Comparison of ENCODE assay signal across 12 mouse cellular contexts in the genomic region with DNA sequence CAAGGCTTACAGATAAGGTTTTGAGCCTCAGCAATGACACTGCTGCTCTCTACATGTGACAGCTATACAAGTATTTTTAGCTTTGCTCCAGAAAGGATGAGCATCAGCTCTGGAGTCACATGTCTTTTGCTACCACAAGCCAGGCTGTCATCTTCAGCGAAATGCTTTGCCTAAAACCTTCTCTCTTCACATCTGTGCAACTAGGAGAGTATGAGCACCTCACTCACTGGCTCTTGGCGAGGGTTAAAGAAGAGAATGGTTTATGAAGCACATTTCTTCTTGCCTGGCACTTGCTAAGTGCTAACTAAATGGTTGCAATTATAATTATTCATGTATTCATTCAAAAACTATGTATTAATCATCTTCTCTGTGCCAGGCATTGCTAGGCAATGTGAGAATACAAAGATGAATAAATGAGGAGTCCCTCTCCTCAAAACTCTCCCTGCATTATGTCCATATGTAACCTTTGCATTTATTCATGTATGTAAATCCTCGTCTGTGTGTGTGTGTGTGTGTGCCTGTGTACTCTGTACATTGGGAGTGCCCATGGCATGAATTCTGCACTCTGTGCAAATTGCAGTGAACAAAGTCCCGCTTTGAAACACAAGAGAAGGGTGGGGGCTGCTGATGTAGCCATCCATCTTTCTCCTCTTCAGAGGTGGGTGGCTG.
DNase-seq lines count a peak whose midpoint lies in the region; ATAC-seq lines count a peak whose summit lies in the region.
"Had no signal": no experiment of that assay in that cellular context is flagged by ENCODE, and none has a peak within 500 bp of the region (broad histone marks: within the 10 kb centered on the region; RNA-seq: fewer than 3 reads in every experiment).

No protein-coding gene starts in this region.

- ATAC-seq in forebrain, embryonic 14.5 days = peak; percentile 80
- ATAC-seq in forebrain, embryonic 11.5 days (replicated peaks; ENCODE audit: low FRiP score) = no peak
- peak; percentile 54; the same call in 1 of the 2 replicates for ATAC-seq in neural tube, embryonic 14.5 days (ENCODE audit: low read depth)
- ATAC-seq in neural tube, embryonic 15.5 days (ENCODE audit: low FRiP score) = no peak
- ATAC-seq in intestine, embryonic 15.5 days = peak; percentile 75

- peak; percentile 50 for DNase-seq in forebrain, embryonic 14.5 days (ENCODE audit: low spot score)
- no peak for DNase-seq in forebrain, embryonic 11.5 days (ENCODE audit: low spot score)
- no peak for DNase-seq in limb, embryonic 10.5 days (ENCODE audit: low spot score)
- DNase-seq in ovary, postnatal 10 days (ENCODE audit: low spot score) = no peak
- no peak for DNase-seq in embryo, embryonic 9.5 days (ENCODE audit: extremely low spot score)
- DNase-seq: gastrocnemius, postnatal 14 days; kidney, adult 11 months; lung, adult 2 months had no signal

- H3K9me3 ChIP-seq in forebrain, embryonic 14.5 days (replicated peaks; ENCODE audit: control insufficient read depth, low read length) = no peaks in the 10 kb centered on the region
- H3K9me3 ChIP-seq in forebrain, embryonic 11.5 days (ENCODE audit: control insufficient read depth, low read length) = no peaks in the 10 kb centered on the region
- H3K9me3 ChIP-seq in neural tube, embryonic 14.5 days (ENCODE audit: control insufficient read depth, low read length) = no peaks in the 10 kb centered on the region
- no peaks in the 10 kb centered on the region for H3K9me3 ChIP-seq in neural tube, embryonic 15.5 days (replicated peaks)
- H3K9me3 ChIP-seq in intestine, embryonic 15.5 days = no peaks in the 10 kb centered on the region
- H3K9me3 ChIP-seq in limb, embryonic 10.5 days (replicated peaks) = no peaks in the 10 kb centered on the region
- H3K9me3 ChIP-seq: midbrain, embryonic 10.5 days had no signal

- H3K4me2 ChIP-seq in forebrain, embryonic 14.5 days (ENCODE audit: low read length) = no peak overlapping the region
- no peak overlapping the region for H3K4me2 ChIP-seq in forebrain, embryonic 11.5 days (ENCODE audit: low read depth, low read length, severe bottlenecking)
- H3K4me2 ChIP-seq in neural tube, embryonic 14.5 days (ENCODE audit: low read depth, low read length) = no peak overlapping the region
- no peak overlapping the region for H3K4me2 ChIP-seq in neural tube, embryonic 15.5 days
- H3K4me2 ChIP-seq in intestine, embryonic 15.5 days (replicated peaks) = no peak overlapping the region

- no peaks in the 10 kb centered on the region for H3K36me3 ChIP-seq in forebrain, embryonic 14.5 days (ENCODE audit: control insufficient read depth, insufficient read depth, low read length)
- H3K36me3 ChIP-seq in forebrain, embryonic 11.5 days (ENCODE audit: control insufficient read depth, insufficient read depth, low read length) = no peaks in the 10 kb centered on the region
- H3K36me3 ChIP-seq in neural tube, embryonic 14.5 days (ENCODE audit: control insufficient read depth, insufficient read depth, low read length) = no peaks in the 10 kb centered on the region
- no peaks in the 10 kb centered on the region for H3K36me3 ChIP-seq in neural tube, embryonic 15.5 days
- H3K36me3 ChIP-seq in intestine, embryonic 15.5 days = no peaks in the 10 kb centered on the region
- H3K36me3 ChIP-seq in limb, embryonic 10.5 days = no peaks in the 10 kb centered on the region
- H3K36me3 ChIP-seq: midbrain, embryonic 10.5 days had no signal

- H3K4me3 ChIP-seq in forebrain, embryonic 14.5 days (ENCODE audit: low read depth, low read length) = no peak overlapping the region
- H3K4me3 ChIP-seq in forebrain, embryonic 11.5 days (ENCODE audit: low read depth, low read length) = no peak overlapping the region
- no peak overlapping the region for H3K4me3 ChIP-seq in neural tube, embryonic 14.5 days (ENCODE audit: low read depth, low read length)
- no peak overlapping the region for H3K4me3 ChIP-seq in neural tube, embryonic 15.5 days (replicated peaks)
- H3K4me3 ChIP-seq in intestine, embryonic 15.5 days (replicated peaks) = no peak overlapping the region
- H3K4me3 ChIP-seq in limb, embryonic 10.5 days = no peak overlapping the region
- H3K4me3 ChIP-seq: midbrain, embryonic 10.5 days had no signal

- H3K4me1 ChIP-seq in forebrain, embryonic 14.5 days (ENCODE audit: control insufficient read depth, insufficient read depth, low read length) = peaks cover 3% of the 10 kb centered on the region; the same call in 1 of the 2 replicates
- no peaks in the 10 kb centered on the region for H3K4me1 ChIP-seq in forebrain, embryonic 11.5 days (replicated peaks; ENCODE audit: control insufficient read depth, insufficient read depth, low read length)
- no peaks in the 10 kb centered on the region for H3K4me1 ChIP-seq in neural tube, embryonic 14.5 days (ENCODE audit: control insufficient read depth, insufficient read depth, low read length)
- H3K4me1 ChIP-seq in neural tube, embryonic 15.5 days = peaks cover 5% of the 10 kb centered on the region; the same call in 1 of the 2 replicates
- peaks cover 5% of the 10 kb centered on the region; the same call in 1 of the 2 replicates for H3K4me1 ChIP-seq in intestine, embryonic 15.5 days (replicated peaks)
- peaks cover 16% of the 10 kb centered on the region for H3K4me1 ChIP-seq in limb, embryonic 10.5 days
- H3K4me1 ChIP-seq: midbrain, embryonic 10.5 days had no signal

- H3K27me3 ChIP-seq in forebrain, embryonic 14.5 days (replicated peaks; ENCODE audit: control insufficient read depth, insufficient read depth, low read length) = no peaks in the 10 kb centered on the region
- no peaks in the 10 kb centered on the region for H3K27me3 ChIP-seq in forebrain, embryonic 11.5 days (ENCODE audit: control insufficient read depth, insufficient read depth, low read length)
- H3K27me3 ChIP-seq in neural tube, embryonic 14.5 days (ENCODE audit: control insufficient read depth, insufficient read depth, low read length) = no peaks in the 10 kb centered on the region
- no peaks in the 10 kb centered on the region for H3K27me3 ChIP-seq in neural tube, embryonic 15.5 days (replicated peaks)
- H3K27me3 ChIP-seq in intestine, embryonic 15.5 days (replicated peaks) = no peaks in the 10 kb centered on the region
- no peaks in the 10 kb centered on the region for H3K27me3 ChIP-seq in limb, embryonic 10.5 days (ENCODE audit: low read depth, poor library complexity, severe bottlenecking)

- WGBS in forebrain, embryonic 14.5 days = 65% methylated on average over 4 of the region's 4 CpGs
- 73% methylated on average over 4 of the region's 4 CpGs for WGBS in forebrain, embryonic 11.5 days
- WGBS in neural tube, embryonic 14.5 days = 53% methylated on average over 4 of the region's 4 CpGs
- 56% methylated on average over 4 of the region's 4 CpGs for WGBS in neural tube, embryonic 15.5 days
- WGBS in intestine, embryonic 15.5 days = 42% methylated on average over 4 of the region's 4 CpGs
- WGBS in limb, embryonic 10.5 days = 61% methylated on average over 4 of the region's 4 CpGs

- H3K27ac ChIP-seq in forebrain, embryonic 14.5 days (ENCODE audit: low read depth, low read length) = no peak overlapping the region
- H3K27ac ChIP-seq in forebrain, embryonic 11.5 days (ENCODE audit: low read depth, low read length) = no peak overlapping the region
- H3K27ac ChIP-seq in neural tube, embryonic 14.5 days (ENCODE audit: low read depth, low read length) = no peak overlapping the region
- no peak overlapping the region for H3K27ac ChIP-seq in neural tube, embryonic 15.5 days (replicated peaks)
- no peak overlapping the region; the same call in 1 of the 2 replicates for H3K27ac ChIP-seq in intestine, embryonic 15.5 days
- peak overlapping the region; percentile 46; the same call in 1 of the 2 replicates for H3K27ac ChIP-seq in limb, embryonic 10.5 days
- H3K27ac ChIP-seq: midbrain, embryonic 10.5 days had no signal

- no peak overlapping the region for H3K9ac ChIP-seq in forebrain, embryonic 14.5 days (ENCODE audit: low read length)
- H3K9ac ChIP-seq in forebrain, embryonic 11.5 days (ENCODE audit: low read length) = no peak overlapping the region
- H3K9ac ChIP-seq in neural tube, embryonic 14.5 days (replicated peaks; ENCODE audit: low read depth, low read length) = no peak overlapping the region
- H3K9ac ChIP-seq in neural tube, embryonic 15.5 days (replicated peaks) = no peak overlapping the region
- H3K9ac ChIP-seq in intestine, embryonic 15.5 days = no peak overlapping the region

Comparison
In these comparisons a context has a peak if more than half of its experiments do, and no peak if none do; other contexts are left out.
1. ATAC-seq: peak in forebrain, embryonic 14.5 days (single experiment), neural tube, embryonic 14.5 days (single experiment) and intestine, embryonic 15.5 days (single experiment); none in forebrain, embryonic 11.5 days (single experiment) and neural tube, embryonic 15.5 days (single experiment).